Mouse (Mus musculus) forelimb bud, embryonic 11.5 days (tissue): ENCODE measurements at regions not wholly inside any gene's neighbourhood (a gene's known extent, or its start where the extent isn't known, plus 50 kb on each side); places are given as distances from the start of the nearest gene placed in this dataset.

Experiments
- DNase-seq: peaks from one replicate; pipeline ENCODE4 v3.0.0-alpha.2; 2012; ENCODE audit warnings: low read depth, low spot score

- no peak for DNase-seq
Observed at GRCm38 (mm10) chr15:25305801-25306200, 107.8 kb downstream of the Basp1 start.

- DNase-seq = no peak
Observed at GRCm38 (mm10) chr15:25303379-25303778, 110.2 kb downstream of the Basp1 start.

GRCm38 (mm10) chr15:25302671-25303294 is 110.8 kb downstream of the Basp1 start:
- DNase-seq = no peak

- DNase-seq = no peak
Observed at GRCm38 (mm10) chr15:25301810-25302209, 111.8 kb downstream of the Basp1 start.

- DNase-seq = no peak
Observed at GRCm38 (mm10) chr15:25297278-25297677, 116.3 kb downstream of the Basp1 start.

GRCm38 (mm10) chr15:25296714-25297113 is 116.8 kb downstream of the Basp1 start:
- no peak for DNase-seq

- DNase-seq = no peak
Observed at GRCm38 (mm10) chr15:25295753-25296152, 117.8 kb downstream of the Basp1 start.

GRCm38 (mm10) chr15:25291231-25291691 is 122.3 kb downstream of the Basp1 start:
- no peak for DNase-seq

GRCm38 (mm10) chr15:25287850-25288249 is 125.7 kb downstream of the Basp1 start:
- DNase-seq = no peak

GRCm38 (mm10) chr15:25284354-25285199 is 129.0 kb downstream of the Basp1 start:
- DNase-seq = peak; percentile 84

GRCm38 (mm10) chr15:25283713-25284112 is 129.9 kb downstream of the Basp1 start:
- DNase-seq = no peak

GRCm38 (mm10) chr15:25282346-25282745 is 131.2 kb downstream of the Basp1 start:
- no peak for DNase-seq

- no peak for DNase-seq
Observed at GRCm38 (mm10) chr15:25281942-25282341, 131.6 kb downstream of the Basp1 start.

GRCm38 (mm10) chr15:25278317-25279156 is 135.0 kb downstream of the Basp1 start:
- DNase-seq = no peak

GRCm38 (mm10) chr15:25276227-25276626 is 137.3 kb downstream of the Basp1 start:
- DNase-seq = no peak

GRCm38 (mm10) chr15:25271886-25272285 is 141.7 kb downstream of the Basp1 start:
- no peak for DNase-seq

GRCm38 (mm10) chr15:25270349-25270748 is 143.2 kb downstream of the Basp1 start:
- DNase-seq = no peak

- DNase-seq = no peak
Observed at GRCm38 (mm10) chr15:25269345-25269996, 144.1 kb downstream of the Basp1 start.

- DNase-seq = no peak
Observed at GRCm38 (mm10) chr15:25268436-25268835, 145.1 kb downstream of the Basp1 start.

- no peak for DNase-seq
Observed at GRCm38 (mm10) chr15:25267509-25267908, 146.1 kb downstream of the Basp1 start.
